Mouse (Mus musculus): Measurements from ENCODE around the gene Tmem192.

Gene Tmem192

DNA sequence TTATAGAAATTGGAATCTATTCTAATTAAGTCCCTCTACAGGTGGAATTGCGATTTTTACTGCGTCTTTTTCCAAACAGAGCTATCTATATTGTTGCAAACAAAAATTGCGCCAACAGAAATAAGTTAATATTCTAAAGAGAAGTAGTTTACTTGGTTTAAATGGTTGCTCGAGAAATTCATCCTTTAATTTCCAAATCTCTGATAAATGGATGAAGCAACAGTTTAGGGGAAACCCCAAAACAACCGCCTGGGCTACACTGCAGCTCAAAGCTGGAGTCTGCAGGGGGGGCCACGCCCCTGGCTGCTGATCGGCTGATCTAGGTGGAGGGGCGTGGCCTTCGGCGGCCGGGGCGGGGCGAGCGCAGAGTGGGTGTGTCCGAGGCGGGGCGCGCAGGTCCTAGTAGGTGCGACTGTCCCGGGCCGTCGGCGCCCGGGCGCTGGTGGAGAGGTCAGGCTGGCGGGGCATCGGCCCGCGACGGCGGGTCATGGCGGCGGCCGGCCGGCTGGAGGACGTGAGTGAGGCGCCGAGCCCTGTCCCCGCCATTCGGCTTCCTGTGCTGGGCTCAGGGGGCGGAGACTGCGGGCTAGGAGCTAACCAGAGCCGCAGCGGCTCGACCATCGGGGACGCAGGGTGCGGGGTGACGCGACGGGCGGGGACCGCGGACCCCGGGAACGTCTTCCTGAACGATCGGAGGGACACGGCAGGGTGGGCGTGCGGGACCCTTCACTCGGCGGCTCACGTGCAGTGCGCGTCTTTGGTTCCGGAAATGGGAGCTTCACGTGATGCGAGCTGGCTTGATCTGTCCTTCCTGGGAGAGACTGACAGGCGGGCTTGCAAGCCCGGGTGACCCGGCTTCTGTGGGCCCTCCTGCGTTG lies at the start of gene Tmem192:
Tmem192 (plus strand) TSS at position 366 of the 878 bp plus-strand sequence.
- peak; percentile 85 to 93 for DNase-seq (ENCODE audit: low spot score in 2 of 2)

DNA sequence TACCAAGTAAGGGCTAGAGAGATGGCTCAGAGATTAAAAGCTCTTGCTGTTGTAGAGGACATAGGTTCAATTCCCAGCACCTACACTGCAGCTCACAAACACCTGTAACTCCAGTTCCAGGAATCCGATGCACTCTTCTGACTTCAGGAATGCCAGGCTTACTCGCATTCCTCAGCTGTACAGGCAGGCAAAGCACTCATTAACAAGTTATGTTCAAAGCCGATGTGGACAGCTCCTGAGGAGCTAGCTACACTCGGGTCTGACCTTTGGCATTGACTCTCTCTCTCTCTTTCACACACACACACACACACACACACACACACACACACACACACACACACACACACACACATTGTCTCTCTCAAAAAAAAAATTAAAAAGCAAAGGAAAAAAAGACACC lies 48.3 kb upstream of the Tmem192 start:
- DNase-seq (ENCODE audit: low spot score in 2 of 2) = no peak

DNA sequence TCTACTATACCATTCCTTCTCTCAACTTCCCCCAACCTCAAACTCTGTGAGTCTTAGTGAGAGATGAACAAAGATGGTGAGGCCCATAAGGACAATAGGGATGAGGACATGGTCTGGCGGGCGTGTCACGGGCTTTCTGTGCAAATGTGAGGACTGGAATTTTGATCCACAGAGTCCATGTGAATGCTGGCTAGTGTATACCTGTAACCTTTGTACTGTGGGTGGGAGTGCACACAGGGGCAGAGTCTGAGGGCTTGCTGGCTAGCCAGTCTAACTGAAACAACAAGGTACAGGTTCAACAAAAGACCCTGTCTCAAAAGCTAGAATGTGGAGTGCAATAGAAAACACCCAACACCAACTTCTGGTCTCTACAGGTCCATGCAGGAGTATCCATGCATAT lies 46.3 kb upstream of the Tmem192 start:
- DNase-seq (ENCODE audit: low spot score in 2 of 2) = no peak

DNA sequence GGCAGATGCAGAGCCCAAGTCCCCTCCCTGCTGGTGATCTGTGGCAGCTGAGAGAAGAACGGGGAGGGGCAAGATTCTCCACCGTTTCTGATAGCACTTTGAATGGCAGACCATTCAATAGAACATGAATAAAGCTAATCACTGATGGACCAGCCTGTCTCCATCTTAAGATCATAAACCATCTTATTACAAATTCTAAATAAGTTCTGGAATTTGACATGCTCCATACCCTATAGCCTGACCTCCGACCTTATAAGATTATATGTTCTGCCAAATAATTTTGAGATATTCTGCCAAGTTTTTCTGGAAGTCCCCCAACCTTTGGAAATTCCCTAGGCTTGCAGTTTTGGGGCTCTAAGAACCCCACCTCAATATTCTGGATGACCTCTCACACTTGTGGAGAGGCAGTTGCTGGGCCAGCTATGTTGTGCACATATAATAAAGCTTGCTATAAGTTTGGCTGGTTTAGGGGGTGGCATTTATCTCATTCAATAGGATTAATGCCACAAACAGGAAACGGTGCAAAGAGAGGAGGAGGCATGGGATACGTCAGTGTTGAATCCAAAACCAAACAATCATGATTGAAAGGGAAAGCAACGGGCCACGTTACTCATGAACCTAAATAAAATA lies 45.3 kb upstream of the Tmem192 start:
- DNase-seq (ENCODE audit: low spot score in 2 of 2) = no peak

DNA sequence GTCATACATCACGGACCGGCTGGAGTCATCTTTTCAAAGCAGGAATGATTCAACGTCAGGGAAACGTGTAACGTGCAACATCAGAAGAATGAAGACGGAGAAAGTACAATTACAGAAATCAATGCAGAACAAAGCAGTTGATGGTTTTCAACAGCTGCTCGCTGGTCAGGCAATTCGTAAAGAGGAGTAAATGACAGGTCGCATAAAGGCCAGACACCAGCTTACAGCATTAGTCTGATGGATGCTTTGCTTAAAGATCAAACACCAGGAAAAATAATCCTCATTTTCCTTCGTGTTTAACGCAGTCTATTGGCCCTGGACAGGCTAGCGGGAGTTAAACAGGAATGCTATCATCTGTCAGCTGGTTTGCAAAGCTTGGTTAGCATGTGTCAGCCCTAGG lies 44.8 kb upstream of the Tmem192 start:
- no peak for DNase-seq (ENCODE audit: low spot score in 2 of 2)

DNA sequence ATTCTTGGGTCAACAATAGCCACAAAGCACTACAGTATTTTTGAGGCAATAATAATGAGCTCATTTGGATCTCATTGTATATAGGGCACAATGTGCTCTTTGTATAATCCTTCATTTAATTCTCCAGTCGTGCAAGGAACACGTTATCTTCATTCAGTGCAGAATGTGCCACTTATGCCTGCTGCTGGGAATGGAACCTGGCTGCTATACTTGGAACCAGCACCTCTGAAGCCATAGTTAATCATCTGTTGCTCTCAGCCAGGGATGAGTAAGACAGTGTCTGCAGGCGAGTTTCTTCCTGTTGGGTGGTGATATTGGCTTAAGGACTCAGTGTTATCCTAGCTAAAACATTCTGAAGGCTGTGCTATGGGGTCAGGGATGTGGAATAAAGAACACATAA lies 43.2 kb upstream of the Tmem192 start:
- no peak for DNase-seq (ENCODE audit: low spot score in 2 of 2)

DNA sequence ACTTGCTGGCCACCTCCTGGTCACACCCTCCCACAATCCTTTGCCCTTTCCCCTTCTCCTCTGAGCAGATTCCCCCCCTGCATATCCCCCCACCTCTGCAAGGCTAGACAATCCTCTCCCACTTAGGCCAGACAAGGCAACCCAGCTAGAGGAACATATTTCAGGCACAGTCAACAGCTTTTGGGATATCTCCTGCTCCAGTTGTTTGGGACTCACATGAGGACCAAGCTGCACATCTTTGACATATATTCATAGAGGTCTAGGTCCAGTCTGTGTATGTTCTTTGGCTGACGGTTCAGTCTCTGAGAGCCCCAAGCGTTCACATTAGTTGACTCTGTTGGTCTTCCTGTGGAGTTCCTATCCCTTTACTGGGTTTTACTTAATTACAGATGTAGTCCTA lies 37.0 kb upstream of the Tmem192 start:
- DNase-seq (ENCODE audit: low spot score in 2 of 2) = no peak

DNA sequence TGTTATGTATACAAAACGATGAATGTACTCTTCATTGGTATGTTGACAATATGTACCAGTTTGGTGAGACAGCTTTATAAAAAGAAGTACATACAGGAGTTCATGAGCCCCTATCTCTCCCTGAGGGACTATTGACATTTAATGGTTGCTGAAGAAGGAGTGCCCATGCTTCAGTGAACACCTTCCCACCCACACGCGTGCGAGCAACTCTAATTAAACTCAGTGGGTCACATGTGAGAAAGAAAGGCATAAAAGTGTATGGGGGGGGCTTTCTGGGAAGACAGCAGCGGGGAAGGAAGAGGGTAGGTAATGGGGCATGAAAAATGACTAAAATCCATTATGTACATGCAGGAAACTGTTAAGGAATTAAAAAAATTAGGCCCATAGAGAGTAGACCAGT lies 30.2 kb upstream of the Tmem192 start:
- no peak for DNase-seq (ENCODE audit: low spot score in 2 of 2)

DNA sequence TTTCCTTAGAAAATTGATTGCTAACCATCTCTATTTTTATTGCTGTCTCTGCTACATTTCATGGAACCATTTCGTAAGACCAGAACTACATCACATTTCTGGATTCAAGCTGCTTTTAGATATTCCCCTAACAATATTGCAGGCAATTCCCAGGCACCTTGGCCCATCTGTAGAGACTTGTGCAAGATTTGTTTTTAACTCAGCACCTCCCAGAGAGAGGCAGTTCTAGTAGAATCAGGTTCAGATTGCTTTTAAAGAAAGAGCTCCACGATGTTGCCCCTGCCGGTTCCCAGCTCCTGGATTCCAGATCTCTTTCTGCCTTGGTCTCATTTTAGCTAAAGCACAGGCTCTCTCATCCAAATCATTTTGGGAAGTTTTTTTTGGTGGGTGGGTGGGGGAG lies 23.7 kb upstream of the Tmem192 start:
- DNase-seq (ENCODE audit: low spot score in 2 of 2) = no peak

DNA sequence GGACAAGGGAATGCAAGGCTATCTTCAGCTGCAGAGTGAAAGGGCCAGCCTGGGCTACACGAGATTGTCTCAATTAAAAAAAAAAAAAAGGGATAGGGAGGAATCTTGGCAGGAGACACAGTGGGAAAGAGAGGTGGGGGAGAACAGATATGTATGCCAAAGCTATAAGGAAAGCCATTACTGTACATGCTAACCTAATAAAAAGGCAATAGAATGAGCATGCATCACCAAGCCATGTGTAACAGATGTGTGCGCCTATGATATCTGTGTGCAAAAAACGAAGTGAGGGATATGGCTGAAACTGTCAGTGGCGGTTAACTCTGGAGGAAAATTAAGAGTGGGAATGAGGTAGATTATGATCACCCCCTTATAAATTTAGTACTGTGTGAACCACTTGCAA lies 21.2 kb upstream of the Tmem192 start:
- no peak for DNase-seq (ENCODE audit: low spot score in 2 of 2)

DNA sequence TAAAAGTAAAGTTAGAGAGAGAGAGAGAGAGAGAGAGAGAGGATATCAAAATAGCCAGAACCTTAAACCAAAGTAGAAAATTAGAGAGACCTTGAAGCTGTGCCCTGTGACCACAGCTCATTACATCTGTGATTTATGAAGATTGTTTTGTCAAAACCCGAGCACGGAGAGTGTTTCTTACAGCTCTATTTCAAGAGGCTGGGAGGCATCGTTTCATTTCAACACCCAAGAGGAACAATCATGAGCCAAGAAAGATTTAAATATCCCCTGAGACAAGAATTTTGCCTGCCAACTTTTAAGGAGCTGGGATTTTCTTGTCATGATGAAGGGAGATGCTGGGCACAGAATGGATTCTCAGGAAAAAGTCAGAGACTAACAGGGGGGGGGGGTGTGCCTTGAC lies 20.6 kb upstream of the Tmem192 start:
- DNase-seq (ENCODE audit: low spot score in 2 of 2) = no peak

DNA sequence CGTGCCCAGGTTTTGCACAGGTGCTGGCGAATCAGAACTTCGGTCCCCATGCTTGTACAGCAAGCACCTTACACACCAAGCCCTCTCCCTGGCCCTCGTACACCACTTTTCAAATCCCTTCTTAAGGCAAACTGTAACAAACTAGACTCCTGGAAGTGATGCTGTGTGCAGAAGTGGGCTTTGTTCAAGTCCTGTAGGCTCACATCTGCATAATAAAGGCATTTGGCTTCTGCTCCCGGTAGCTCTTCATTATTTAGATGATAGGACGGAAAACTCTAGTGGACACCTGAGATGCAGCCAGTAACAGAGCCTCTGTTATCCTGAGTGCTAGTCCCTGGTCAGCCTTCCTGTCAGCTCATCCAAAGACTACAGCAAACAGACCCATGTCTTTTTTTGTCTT lies 18.0 kb upstream of the Tmem192 start:
- no peak for DNase-seq (ENCODE audit: low spot score in 2 of 2)

DNA sequence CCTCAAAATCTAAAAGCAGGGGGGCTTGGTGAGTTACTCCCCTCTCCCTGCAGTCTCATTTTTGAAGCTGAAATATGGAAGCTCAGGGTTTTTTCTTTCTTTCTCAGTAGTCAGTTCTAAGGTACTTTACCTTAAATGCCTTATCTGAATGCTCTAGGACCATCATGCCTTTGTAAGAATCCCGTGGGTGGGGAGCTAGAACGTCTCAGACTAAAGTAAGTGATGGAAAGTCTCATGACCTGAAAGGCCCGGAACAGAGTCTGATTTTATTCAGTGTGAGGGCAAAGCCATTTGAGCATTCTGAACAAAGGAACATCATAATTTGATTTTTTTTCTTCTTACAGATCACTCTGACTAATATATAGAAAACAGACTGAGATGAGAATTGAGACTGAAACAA lies 12.0 kb upstream of the Tmem192 start:
- no peak for DNase-seq (ENCODE audit: low spot score in 2 of 2)

DNA sequence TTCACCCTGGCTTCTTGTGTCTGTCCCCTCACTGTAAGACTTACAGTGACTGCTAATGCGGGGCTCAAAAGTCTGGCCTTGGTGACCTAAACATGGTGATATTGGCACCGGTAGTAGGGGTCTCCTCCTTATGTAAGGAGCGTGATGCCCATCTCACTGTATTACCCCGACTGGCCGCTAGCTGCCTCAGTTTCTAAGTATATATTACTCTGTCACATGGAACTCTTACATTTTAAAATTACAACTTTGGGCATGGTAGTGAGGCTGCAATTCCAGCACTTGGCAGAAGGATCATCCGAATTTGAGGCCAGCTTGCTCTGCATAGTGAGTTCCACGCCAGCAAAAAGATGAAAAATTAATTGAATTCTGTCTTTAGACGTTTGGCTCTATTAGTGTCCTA lies 6.0 kb upstream of the Tmem192 start:
- DNase-seq (ENCODE audit: low spot score in 2 of 2) = no peak

DNA sequence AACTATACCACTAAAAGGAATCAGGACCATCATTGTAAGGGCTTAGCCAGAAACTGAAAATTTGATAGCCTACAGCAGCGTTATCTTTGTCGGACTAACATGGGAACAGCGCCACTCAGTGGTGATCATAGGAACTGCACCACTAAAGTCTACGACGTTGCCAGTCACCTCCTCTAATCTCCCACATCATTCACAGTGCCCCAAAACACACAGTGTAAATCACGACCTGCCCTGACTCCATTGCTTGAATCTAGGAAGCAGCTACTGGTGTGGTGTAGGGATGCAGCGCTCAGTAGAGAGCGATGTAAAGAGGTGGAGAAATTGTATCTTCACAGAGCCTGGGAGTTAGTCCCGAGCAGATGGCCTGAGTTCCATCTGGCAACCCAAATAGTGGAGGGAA lies 5.5 kb upstream of the Tmem192 start:
- peak; percentile 49 to 86 for DNase-seq (ENCODE audit: low spot score in 2 of 2)

DNA sequence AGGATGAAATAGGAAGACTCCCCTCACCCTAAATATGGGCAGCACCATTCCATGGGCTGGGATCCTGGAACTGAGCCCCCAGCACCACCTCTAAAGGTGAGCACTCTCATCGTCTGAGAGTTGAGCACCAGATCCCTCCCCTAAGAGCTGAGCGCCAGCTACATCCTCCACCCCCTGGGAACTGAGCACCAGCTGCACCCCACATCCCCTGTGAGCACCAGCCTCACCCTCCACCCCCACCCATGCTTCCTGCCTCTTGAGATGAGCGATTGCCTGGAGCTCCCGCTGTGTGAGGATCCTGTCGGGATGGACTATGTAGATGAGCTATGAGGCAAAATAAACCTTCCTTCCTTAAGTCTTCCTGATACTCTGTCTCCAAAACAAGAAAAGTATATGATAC lies 4.0 kb upstream of the Tmem192 start:
- DNase-seq (ENCODE audit: low spot score in 2 of 2) = no peak

DNA sequence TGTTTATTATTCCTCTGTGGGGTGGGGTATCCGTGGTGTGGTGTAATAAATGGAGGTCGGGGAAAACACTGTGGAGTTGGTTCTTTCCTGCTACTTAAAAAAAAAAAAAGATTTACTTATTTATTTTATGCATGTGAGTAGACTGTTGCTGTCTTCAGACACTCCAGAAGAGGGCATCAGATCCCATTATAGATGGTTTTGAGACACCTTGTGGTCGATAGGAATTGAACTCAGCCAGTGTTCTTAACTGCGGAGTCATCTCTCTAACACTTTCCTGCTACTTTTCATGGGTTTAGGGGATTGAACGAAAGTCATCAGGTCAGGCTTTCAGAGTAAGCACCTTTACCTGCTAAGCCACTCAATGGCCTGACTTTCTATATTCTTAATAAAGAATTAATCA lies 2.2 kb upstream of the Tmem192 start:
- DNase-seq (ENCODE audit: low spot score in 2 of 2) = no peak

DNA sequence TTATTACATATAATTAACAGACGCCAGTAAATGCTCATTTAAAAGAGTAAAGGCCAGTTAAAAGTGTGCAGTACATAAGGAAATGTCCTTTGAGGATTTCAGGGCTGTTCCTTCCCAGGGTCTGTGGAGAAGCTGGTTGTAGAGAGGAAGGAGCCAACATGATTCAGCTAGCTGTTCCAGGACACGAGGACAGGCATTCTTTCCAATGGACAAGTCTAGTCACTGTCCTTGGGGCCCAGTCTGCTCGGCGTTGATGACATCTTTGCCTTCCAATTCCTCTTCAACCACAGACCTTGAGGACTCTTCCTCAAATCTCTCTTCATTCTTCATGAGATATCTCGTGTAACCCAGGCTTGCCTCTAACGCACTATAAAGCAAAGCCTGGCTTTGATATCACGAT lies 1.4 kb upstream of the Tmem192 start:
- no peak for DNase-seq (ENCODE audit: low spot score in 2 of 2)

DNA sequence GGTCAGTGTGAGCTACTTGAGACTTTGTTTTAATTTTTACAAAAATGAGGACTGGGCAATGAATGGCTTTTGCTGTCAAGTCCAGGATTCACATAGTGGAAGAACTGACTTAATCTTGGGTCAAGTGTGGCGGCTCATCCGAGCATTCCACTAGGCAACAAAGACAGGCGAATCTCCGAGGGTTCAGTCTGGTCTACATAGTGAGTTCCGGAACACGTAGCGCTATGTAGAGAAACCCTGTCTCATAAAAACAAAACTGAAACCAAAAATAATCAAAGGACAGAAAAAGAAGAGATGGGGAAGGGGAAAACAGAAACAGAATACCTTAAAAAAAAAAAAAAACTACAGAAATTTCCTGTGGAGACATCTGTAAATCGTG lies 555 bp upstream of the Tmem192 start:
- no peak for DNase-seq (ENCODE audit: low spot score in 2 of 2)

DNA sequence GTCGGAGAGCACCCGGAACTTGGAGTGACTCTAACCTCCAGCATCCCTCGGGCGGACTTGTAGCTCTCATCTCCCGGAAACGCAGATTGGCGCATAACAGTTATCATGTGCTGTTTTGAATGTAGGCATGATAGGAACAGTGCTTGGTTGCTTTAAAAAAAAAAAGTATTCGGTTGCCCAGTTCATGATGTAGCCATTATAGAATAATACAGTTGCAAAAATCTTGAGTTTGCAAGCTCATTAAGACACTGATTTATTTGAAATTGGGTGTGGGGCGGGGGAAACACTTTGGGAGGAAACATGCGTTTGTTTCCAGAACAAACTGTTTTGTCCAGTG lies 681 bp downstream of the Tmem192 start:
- no peak for DNase-seq (ENCODE audit: low spot score in 2 of 2)

DNA sequence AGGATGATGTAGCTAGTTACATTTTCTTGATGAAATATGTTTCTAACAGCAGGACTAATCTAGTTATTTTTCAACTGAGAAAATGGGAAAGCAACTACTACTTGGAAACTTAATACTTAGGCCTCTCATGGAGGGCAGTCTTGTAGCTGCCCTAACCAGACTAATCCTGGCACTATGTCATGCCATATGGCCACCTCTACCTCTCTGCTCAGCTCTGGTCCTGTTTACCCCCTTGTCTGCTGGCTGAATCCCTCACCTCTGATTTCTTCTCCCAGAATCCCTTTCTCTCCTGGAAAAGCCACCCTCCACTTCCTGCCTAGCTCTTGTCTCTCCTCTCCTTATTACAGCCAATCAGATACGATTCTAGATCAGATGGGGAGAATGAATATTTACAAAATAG lies 1.4 kb downstream of the Tmem192 start:
- DNase-seq (ENCODE audit: low spot score in 2 of 2) = no peak

DNA sequence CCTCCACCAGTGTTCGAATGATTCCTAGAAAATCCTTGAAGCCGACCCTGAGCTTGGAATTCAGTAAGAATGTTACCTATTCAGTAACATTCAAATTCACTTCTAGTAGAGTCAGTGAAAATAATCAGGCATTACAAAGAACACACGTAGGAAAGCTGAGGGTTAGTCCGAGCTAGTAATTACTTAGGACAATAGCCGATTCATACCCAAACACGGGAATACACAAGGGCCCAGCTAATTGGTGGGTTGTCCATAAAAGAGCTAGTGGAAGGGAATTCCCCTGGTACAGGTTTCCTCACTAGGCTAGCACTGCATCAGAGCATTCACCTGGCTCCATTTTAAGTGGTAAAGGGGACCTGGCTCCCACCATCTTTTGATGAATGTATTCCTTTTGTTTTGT lies 5.1 kb downstream of the Tmem192 start:
- DNase-seq (ENCODE audit: low spot score in 2 of 2) = no peak

DNA sequence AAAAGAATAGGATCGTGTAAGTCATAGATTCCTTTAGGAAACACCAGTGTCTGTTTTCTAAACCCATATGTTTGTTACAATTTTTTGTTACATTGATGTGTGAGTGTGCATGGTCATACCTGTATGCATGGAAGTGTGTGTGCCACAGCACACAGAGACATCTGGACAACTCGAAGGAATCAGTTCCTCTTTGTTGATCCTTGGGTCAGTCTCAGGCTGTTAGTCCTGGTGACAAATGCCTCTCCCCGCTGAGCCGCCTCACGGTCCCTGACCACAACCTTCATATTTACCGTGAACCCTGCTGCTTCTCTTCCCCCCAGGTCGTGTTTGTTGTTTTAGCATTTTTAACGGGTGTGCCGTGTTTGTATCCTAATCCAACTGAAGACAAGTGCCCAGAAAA lies 12.0 kb downstream of the Tmem192 start:
- DNase-seq (ENCODE audit: low spot score in 2 of 2) = no peak

DNA sequence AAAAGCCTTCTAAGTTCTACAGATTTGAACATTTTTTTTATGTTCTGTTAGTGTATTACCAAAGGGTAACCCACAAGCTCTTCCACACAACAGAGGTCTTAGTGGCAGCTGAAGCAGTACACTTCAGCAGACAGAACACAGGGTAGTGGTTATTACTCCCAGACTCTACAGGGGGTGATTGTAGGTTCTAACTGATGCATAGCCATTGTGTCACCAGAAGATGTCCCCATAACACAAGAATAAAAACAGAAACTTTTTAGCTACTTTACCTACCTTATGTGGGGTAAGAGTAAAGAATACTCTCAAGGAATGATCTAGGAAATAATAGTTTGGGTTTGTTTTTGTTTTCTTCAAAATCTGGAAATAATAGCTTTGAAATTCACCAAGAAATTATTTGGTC lies 15.9 kb downstream of the Tmem192 start:
- no peak for DNase-seq (ENCODE audit: low spot score in 2 of 2)
